8 mouse cellular contexts compared by ENCODE assay signal in the genomic region with DNA sequence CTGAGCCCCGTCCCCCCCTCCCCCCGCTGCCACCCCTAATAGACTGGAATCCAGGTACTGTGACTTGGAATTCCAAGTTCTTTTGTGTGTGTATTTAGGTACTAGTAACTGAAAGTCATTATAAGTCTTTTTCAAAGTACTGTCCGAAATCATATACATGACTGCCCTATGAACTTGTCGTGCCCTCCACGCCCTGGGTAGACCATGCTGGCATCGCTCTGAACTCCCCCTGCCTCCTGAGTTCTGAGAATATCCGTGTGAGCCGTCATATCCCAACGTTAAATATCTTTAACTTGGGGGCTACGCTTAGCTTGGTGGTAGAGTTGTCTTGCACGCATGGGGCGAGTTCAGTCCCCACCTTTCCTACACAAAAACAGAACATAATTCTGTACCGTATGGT. TPM values are rescaled to one million over a fixed set of nuclear protein-coding genes. Genes with fewer than 3 reads are reported as not detected.
DNase-seq lines count a peak whose midpoint lies in the region; ATAC-seq and TF ChIP-seq lines count a peak whose summit lies in the region.

No protein-coding gene starts in this region.

- WGBS in cerebellum, adult 2 months: 43% methylated on average over 13 of the region's 13 CpGs
- 48% methylated on average over 13 of the region's 13 CpGs for WGBS in limb, embryonic 15.5 days
- 41% methylated on average over 13 of the region's 13 CpGs for WGBS in stomach, postnatal 0 days

- peak overlapping the region; percentile 71; the same call in 1 of the 2 replicates for H3K27ac ChIP-seq in cerebellum, adult 2 months (ENCODE audit: insufficient read depth, low read length)
- peak overlapping the region; percentile 84 for H3K27ac ChIP-seq in limb, embryonic 15.5 days
- H3K27ac ChIP-seq in stomach, postnatal 0 days (replicated peaks): peak overlapping the region; percentile 88; the same call in 1 of the 2 replicates

- peaks cover 27% of the 10 kb centered on the region for H3K36me3 ChIP-seq in limb, embryonic 15.5 days
- H3K36me3 ChIP-seq in stomach, postnatal 0 days (ENCODE audit: control insufficient read depth, insufficient read depth, low read length): peaks cover 5% of the 10 kb centered on the region

- TF ChIP-seq CTCF in cerebellum, adult 2 months (IDR thresholded peaks at IDR 0.05; ENCODE audit: borderline replicate concordance, insufficient read depth, low read depth, low read length): no peak
- TF ChIP-seq CTCF in stomach, postnatal 0 days (IDR thresholded peaks at IDR 0.05; ENCODE audit: low read depth): no peak

- no peak for TF ChIP-seq EP300 in stomach, postnatal 0 days (optimal IDR thresholded peaks at IDR 0.05)

- no peaks in the 10 kb centered on the region for H3K4me1 ChIP-seq in cerebellum, adult 2 months (ENCODE audit: control insufficient read depth, insufficient read depth, low read length)
- peaks cover 11% of the 10 kb centered on the region; the same call in 1 of the 2 replicates for H3K4me1 ChIP-seq in limb, embryonic 15.5 days
- no peaks in the 10 kb centered on the region for H3K4me1 ChIP-seq in stomach, postnatal 0 days (replicated peaks; ENCODE audit: control insufficient read depth, insufficient read depth)

- no peak for DNase-seq in cerebellum, adult 2 months
- DNase-seq in cerebellum, postnatal 25 days: no peak
- peak; percentile 23 for DNase-seq in retina, embryonic 14.5 days (ENCODE audit: low spot score)
- no peak for DNase-seq in retina, postnatal 1 day
- DNase-seq in stomach, postnatal 0 days (ENCODE audit: low spot score): no peak
- no peak for DNase-seq in right cerebral cortex, postnatal 4 days
- no peak for DNase-seq in kidney, adult 8-10 months

- H3K27me3 ChIP-seq in cerebellum, adult 2 months (ENCODE audit: control insufficient read depth, insufficient read depth, low read length): no peaks in the 10 kb centered on the region
- H3K27me3 ChIP-seq in limb, embryonic 15.5 days: no peaks in the 10 kb centered on the region
- no peaks in the 10 kb centered on the region for H3K27me3 ChIP-seq in stomach, postnatal 0 days (ENCODE audit: control insufficient read depth, insufficient read depth, low read length)

- H3K9me3 ChIP-seq in limb, embryonic 15.5 days: no peaks in the 10 kb centered on the region
- H3K9me3 ChIP-seq in stomach, postnatal 0 days (ENCODE audit: control insufficient read depth, low read length): no peaks in the 10 kb centered on the region

- peak overlapping the region; percentile 71 for H3K4me3 ChIP-seq in cerebellum, adult 2 months (replicated peaks; ENCODE audit: insufficient read depth, low read depth, low read length)
- H3K4me3 ChIP-seq in limb, embryonic 15.5 days: peak overlapping the region; percentile 63
- peak overlapping the region; percentile 77 for H3K4me3 ChIP-seq in stomach, postnatal 0 days (ENCODE audit: low read depth, low read length)

- peak overlapping the region; percentile 73 for H3K4me2 ChIP-seq in limb, embryonic 15.5 days
- H3K4me2 ChIP-seq in stomach, postnatal 0 days (replicated peaks; ENCODE audit: low read depth): peak overlapping the region; percentile 80

- no peak for TF ChIP-seq POLR2A in cerebellum, adult 2 months (IDR thresholded peaks at IDR 0.05; ENCODE audit: borderline replicate concordance, insufficient read depth, low read length)

- peak overlapping the region; percentile 79 for H3K9ac ChIP-seq in limb, embryonic 15.5 days
- peak overlapping the region; percentile 94 for H3K9ac ChIP-seq in stomach, postnatal 0 days (ENCODE audit: low read length)

- ATAC-seq in limb, embryonic 15.5 days (ENCODE audit: insufficient number of reproducible peaks, low FRiP score, low TSS enrichment, low read depth): no peak
- no peak for ATAC-seq in stomach, postnatal 0 days (ENCODE audit: low FRiP score, low TSS enrichment)

RNA-seq across cellular contexts. Expression of gene Ccdc62, which starts 0.7 kb away (rescaled TPM):
- polyA plus RNA-seq in cerebellum, adult 2 months (2012; rRNA removed): 4.6 and 5.8 TPM in 2 replicates
- polyA plus RNA-seq in limb, embryonic 15.5 days (2015; fragmentation: Nextera tagmentation; extraction: Ambion mirVana): 5.2 and 6.4 TPM in 2 replicates
- 5.4 TPM in 2 replicates for polyA plus RNA-seq in stomach, postnatal 0 days (2015; fragmentation: Nextera tagmentation; extraction: Ambion mirVana)

RNA-seq across cellular contexts. Expression of gene Gm43518, which starts 3.9 kb away (rescaled TPM):
- polyA plus RNA-seq in cerebellum, adult 2 months (2012; rRNA removed): 0.67 and 1.5 TPM in 2 replicates
- 2.8 and 3.4 TPM in 2 replicates for polyA plus RNA-seq in limb, embryonic 15.5 days (2015; fragmentation: Nextera tagmentation; extraction: Ambion mirVana)
- 0.56 and 0.91 TPM in 2 replicates for polyA plus RNA-seq in stomach, postnatal 0 days (2015; fragmentation: Nextera tagmentation; extraction: Ambion mirVana)

RNA-seq across cellular contexts. Expression of gene Denr, which starts 24.2 kb away (rescaled TPM):
- 45.6 and 56.3 TPM in 2 replicates for polyA plus RNA-seq in cerebellum, adult 2 months (2012; rRNA removed)
- 131 and 140 TPM in 2 replicates for polyA plus RNA-seq in limb, embryonic 15.5 days (2015; fragmentation: Nextera tagmentation; extraction: Ambion mirVana)
- polyA plus RNA-seq in stomach, postnatal 0 days (2015; fragmentation: Nextera tagmentation; extraction: Ambion mirVana): 107 and 122 TPM in 2 replicates

RNA-seq across cellular contexts. Expression of gene Hip1r, which starts 42.3 kb away (rescaled TPM):
- polyA plus RNA-seq in cerebellum, adult 2 months (2012; rRNA removed): 41.8 and 42.4 TPM in 2 replicates
- polyA plus RNA-seq in limb, embryonic 15.5 days (2015; fragmentation: Nextera tagmentation; extraction: Ambion mirVana): 12.4 and 17.4 TPM in 2 replicates
- 31.2 and 32.2 TPM in 2 replicates for polyA plus RNA-seq in stomach, postnatal 0 days (2015; fragmentation: Nextera tagmentation; extraction: Ambion mirVana)

RNA-seq across cellular contexts. Expression of gene Hcar1, which starts 51.3 kb away (rescaled TPM):
- 0.38 and 0.73 TPM in 2 replicates for polyA plus RNA-seq in cerebellum, adult 2 months (2012; rRNA removed)
- polyA plus RNA-seq in limb, embryonic 15.5 days (2015; fragmentation: Nextera tagmentation; extraction: Ambion mirVana): 0.55 and 0.87 TPM in 2 replicates
- 4.9 and 6.0 TPM in 2 replicates for polyA plus RNA-seq in stomach, postnatal 0 days (2015; fragmentation: Nextera tagmentation; extraction: Ambion mirVana)
